Comparison of ENCODE assay signal across 8 mouse cellular contexts in the genomic region with DNA sequence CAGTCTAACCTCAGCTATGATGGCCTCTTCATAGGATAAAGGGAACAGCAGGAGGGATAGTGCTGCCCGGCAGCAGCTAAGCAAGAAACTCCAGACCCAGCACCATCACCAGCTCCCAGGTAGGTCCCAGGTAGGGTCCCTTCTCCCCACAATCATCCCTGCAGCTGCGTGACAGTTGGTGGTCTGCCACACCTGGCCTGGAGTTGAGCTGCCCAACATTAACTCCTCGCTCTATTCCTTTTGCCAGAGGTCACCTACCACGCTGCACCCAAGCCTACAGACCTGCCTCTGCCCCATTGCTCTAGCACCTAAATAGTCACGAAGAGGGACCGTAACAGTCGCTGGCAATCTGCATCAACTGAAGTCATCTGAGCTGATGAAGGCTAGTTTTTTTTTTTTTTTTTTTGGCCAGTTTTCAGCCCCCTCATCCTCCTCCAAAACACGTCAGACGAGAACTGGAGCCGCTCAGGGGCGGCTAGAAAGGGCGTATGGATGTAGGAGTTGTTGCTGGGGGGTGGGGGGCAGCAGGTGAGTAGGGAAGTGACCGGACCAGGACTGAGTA. TPM values are rescaled to one million over a fixed set of nuclear protein-coding genes. Genes with fewer than 3 reads are reported as not detected.
A peak's percentile ranks its signal among the peaks of the same experiment; 100 is the strongest.
DNase-seq lines count a peak whose midpoint lies in the region; ATAC-seq and TF ChIP-seq lines count a peak whose summit lies in the region.

No protein-coding gene starts in this region.

- peak overlapping the region; percentile 16; the same call in 1 of the 2 replicates for H3K4me3 ChIP-seq in thymus, adult 2 months (ENCODE audit: control insufficient read depth, insufficient read depth, low read length)
- H3K4me3 ChIP-seq in liver, embryonic 13.5 days (replicated peaks): peak overlapping the region; percentile 55

- H3K4me1 ChIP-seq in thymus, adult 2 months (replicated peaks; ENCODE audit: control insufficient read depth, insufficient read depth, low read length): peaks cover 20% of the 10 kb centered on the region
- peaks cover 13% of the 10 kb centered on the region; the same call in 1 of the 2 replicates for H3K4me1 ChIP-seq in liver, embryonic 13.5 days (replicated peaks)

- peaks cover 8% of the 10 kb centered on the region; the same call in 1 of the 2 replicates for H3K27me3 ChIP-seq in thymus, adult 2 months (ENCODE audit: control insufficient read depth, insufficient read depth, low read length)
- peaks cover 63% of the 10 kb centered on the region for H3K27me3 ChIP-seq in liver, embryonic 13.5 days

- no peak overlapping the region for H3K9ac ChIP-seq in liver, embryonic 13.5 days

- TF ChIP-seq CTCF in thymus, adult 2 months (IDR thresholded peaks at IDR 0.05; ENCODE audit: borderline replicate concordance, control insufficient read depth, extremely low read depth, insufficient read depth, low read length, poor library complexity): no peak

- ATAC-seq in liver, embryonic 13.5 days (ENCODE audit: low read depth): no peak

- no peak for TF ChIP-seq POLR2A in thymus, adult 2 months (IDR thresholded peaks at IDR 0.05; ENCODE audit: control insufficient read depth, extremely low read depth, insufficient read depth, low read length, poor library complexity)

- H3K4me2 ChIP-seq in liver, embryonic 13.5 days: peak overlapping the region; percentile 72

- peak; percentile 45 for DNase-seq in cerebellum, adult 11 months
- no peak for DNase-seq in cerebellum, postnatal 4 days (ENCODE audit: low spot score in 2 of 2)
- DNase-seq in thymus, adult 2 months: no peak
- DNase-seq in thymus, postnatal 10 days (ENCODE audit: low spot score in 2 of 2): no peak
- DNase-seq in liver, embryonic 13.5 days: no peak
- DNase-seq in T-cell, adult 2 months (ENCODE audit: low spot score): no peak
- no peak for DNase-seq in retina, embryonic 14.5 days (ENCODE audit: low spot score)
- no peak for DNase-seq in right cerebral cortex, adult 2 months (ENCODE audit: low spot score in 2 of 2)

- H3K9me3 ChIP-seq in liver, embryonic 13.5 days (replicated peaks): no peaks in the 10 kb centered on the region

- H3K36me3 ChIP-seq in thymus, adult 2 months (ENCODE audit: control insufficient read depth, insufficient read depth, low read length): no peaks in the 10 kb centered on the region
- no peaks in the 10 kb centered on the region for H3K36me3 ChIP-seq in liver, embryonic 13.5 days

- 17% methylated on average over 13 of the region's 13 CpGs for WGBS in thymus, adult 2 months
- WGBS in liver, embryonic 13.5 days (ENCODE audit: insufficient replicate concordance): 9% methylated on average over 13 of the region's 13 CpGs

- no peak overlapping the region for H3K27ac ChIP-seq in thymus, adult 2 months (ENCODE audit: control insufficient read depth, insufficient read depth, low read length)
- no peak overlapping the region for H3K27ac ChIP-seq in liver, embryonic 13.5 days

RNA-seq across cellular contexts. Expression of gene Gpc1, which starts 0.7 kb away (rescaled TPM):
- polyA plus RNA-seq in thymus, adult 2 months (2012; rRNA removed): 57.3 and 72.5 TPM in 2 replicates
- polyA plus RNA-seq in liver, embryonic 13.5 days (2015; fragmentation: Nextera tagmentation; extraction: Ambion mirVana): 2.7 TPM in 2 replicates

Comparison
In these comparisons a context has a peak if more than half of its experiments do, and no peak if none do; other contexts are left out.
1. RNA of gene Gpc1, which starts 0.7 kb away (polyA plus RNA-seq): 57.3 to 72.5 TPM in thymus, adult 2 months; 2.7 TPM in liver, embryonic 13.5 days; every median in the first group is over 10 times any median in the second.